Mouse (Mus musculus) liver, embryonic 12.5 days (tissue): ENCODE results near the gene Gucd1. TPM values are rescaled to one million over a fixed set of nuclear protein-coding genes. Genes with fewer than 3 reads are reported as not detected.
"Not testable (repeated sequence)": the region's sequence is repeated elsewhere in the genome, so short reads cannot be mapped to it uniquely, and the experiment has no call there.

ENCODE experiments used
- ATAC-seq: fragments of 200-750 bp; cut with Nextera tagmentation; 2 replicates; pipeline ENCODE4 v1.8.0; 2017; ENCODE audit warnings: moderate number of reproducible peaks, mild to moderate bottlenecking, moderate library complexity
- H3K27ac ChIP-seq: fragments of 300-500 bp; sonication (generic); 2 replicates; pipeline ENCODE4 v1.5.1; 2016; ENCODE audit warnings: mild to moderate bottlenecking
- H3K27me3 ChIP-seq: fragments of 300-500 bp; sonication (generic); replicated peaks from 2 replicates; pipeline ENCODE4 v1.6.1; 2016; ENCODE audit warnings: mild to moderate bottlenecking, moderate library complexity
- H3K36me3 ChIP-seq: fragments of 300-500 bp; sonication (generic); 2 replicates; pipeline ENCODE4 v1.6.1; 2016; ENCODE audit warnings: mild to moderate bottlenecking, moderate library complexity
- H3K4me1 ChIP-seq: fragments of 300-500 bp; sonication (generic); 2 replicates; pipeline ENCODE4 v1.6.1; 2016
- H3K4me2 ChIP-seq: fragments of 300-500 bp; sonication (generic); 2 replicates; pipeline ENCODE4 v1.6.1; 2016; ENCODE audit warnings: mild to moderate bottlenecking, moderate library complexity
- H3K4me3 ChIP-seq: fragments of 300-500 bp; sonication (generic); 2 replicates; pipeline ENCODE4 v1.5.1; 2016; ENCODE audit warnings: mild to moderate bottlenecking, moderate library complexity
- H3K9ac ChIP-seq: fragments of 300-500 bp; sonication (generic); 2 replicates; pipeline ENCODE4 v1.6.1; 2016; ENCODE audit warnings: mild to moderate bottlenecking, moderate library complexity
- H3K9me3 ChIP-seq: fragments of 300-500 bp; sonication (generic); replicated peaks from 2 replicates; pipeline ENCODE4 v1.6.1; 2016; ENCODE audit warnings: mild to moderate bottlenecking, moderate library complexity
- WGBS: fragments of 180-500 bp; shearing (Covaris S2); methylation state at CpG from one replicate; pipeline ENCODE4 v1.1.7; 2016; ENCODE audit not compliant: insufficient replicate concordance; 5-methylcytosine and 5-hydroxymethylcytosine counted together
- polyA plus RNA-seq: library from polyadenylated mRNA; unstranded; fragments of >200 nt; fragmentation: Nextera tagmentation; extraction: Ambion mirVana; gene quantifications from 2 replicates; pipeline ENCODE4 v1.2.1, GENCODE M21; 2016

Gene Gucd1
- polyA plus RNA-seq, 1 experiment from 2014 or later = 50.5 TPM

DNA sequence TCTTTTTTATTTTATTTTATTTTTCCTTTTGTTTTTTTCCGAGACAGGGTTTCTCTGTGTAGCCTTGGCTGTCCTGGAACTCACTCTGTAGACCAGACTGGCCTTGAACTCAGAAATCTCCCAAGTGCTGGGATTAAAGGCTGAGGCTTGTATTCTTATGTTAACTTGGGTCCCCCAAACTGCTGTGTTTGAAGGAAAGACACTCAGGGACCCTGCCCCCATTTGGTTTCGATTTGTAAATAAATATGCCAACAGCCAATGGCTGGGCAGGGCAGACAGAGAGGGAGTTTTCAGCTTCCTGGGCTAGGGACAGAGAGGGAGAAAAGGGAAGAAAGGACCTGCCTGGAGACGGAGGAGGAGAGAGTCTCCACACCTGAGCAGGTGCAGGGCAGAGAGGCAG is 18.0 kb downstream of the Gucd1 start:
- Histone ChIP-seq H3K4me1 (peaks cover 26% of the 10 kb centered on the region), H3K4me3 (no peak overlapping the region), H3K36me3 (peaks cover 25% of the 10 kb centered on the region; the same call in 1 of the 2 replicates), H3K9me3 (no peaks in the 10 kb centered on the region), H3K9ac (peak overlapping the region; percentile 23; the same call in 1 of the 2 replicates), H3K27ac (no peak overlapping the region), H3K27me3 (no peaks in the 10 kb centered on the region), H3K4me2 (peak overlapping the region; percentile 45)
- ATAC-seq = no peak
- 38% methylated on average over 3 of the region's 3 CpGs for WGBS

DNA sequence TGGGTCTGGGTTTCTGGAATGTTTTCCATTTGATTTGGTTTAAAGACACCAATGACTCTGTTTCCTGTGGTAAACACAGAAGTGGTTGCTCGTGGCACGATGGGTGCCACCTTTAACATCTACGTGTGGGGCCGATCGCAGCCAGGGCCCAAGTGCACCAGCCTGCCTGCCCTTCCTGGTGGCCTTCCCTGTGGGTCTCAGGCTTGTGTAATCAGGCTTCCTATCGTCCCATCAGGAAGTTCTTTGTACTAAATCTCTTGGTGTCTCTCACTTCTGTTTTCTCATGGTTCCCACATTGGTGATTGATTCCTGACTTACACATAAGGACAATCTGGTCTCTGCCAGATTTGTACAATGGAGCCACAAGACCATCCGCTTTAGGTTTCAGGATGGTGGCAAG is 18.6 kb downstream of the Gucd1 start:
- H3K36me3 ChIP-seq = peaks cover 20% of the 10 kb centered on the region; the same call in 1 of the 2 replicates
- not testable (repeated sequence) for H3K4me2 ChIP-seq, H3K27ac ChIP-seq, H3K9me3 ChIP-seq, H3K4me3 ChIP-seq, H3K9ac ChIP-seq, ATAC-seq, H3K27me3 ChIP-seq
- WGBS = 61% methylated on average over 7 of the region's 7 CpGs
- H3K4me1 ChIP-seq = peaks cover 20% of the 10 kb centered on the region

DNA sequence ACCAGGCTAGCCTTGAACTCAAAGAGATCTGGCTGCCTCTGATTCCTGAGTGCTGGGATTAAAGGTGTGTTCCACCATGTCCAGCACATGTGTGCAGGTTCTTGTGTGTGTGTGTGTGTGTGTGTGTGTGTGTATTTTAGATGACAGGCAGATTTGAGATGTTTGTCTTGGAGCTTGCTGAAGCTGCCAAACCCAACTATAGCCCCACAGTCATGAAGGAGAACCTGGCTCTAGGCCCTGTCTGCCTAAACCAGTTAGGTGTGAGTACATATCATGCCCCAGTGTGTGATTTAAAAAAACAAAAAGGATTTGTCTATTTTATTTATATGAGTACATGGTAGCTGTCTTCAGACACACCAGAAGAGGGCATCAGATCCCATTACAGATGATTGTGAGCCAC is 21.9 kb downstream of the Gucd1 start:
- Histone ChIP-seq H3K36me3 (no peaks in the 10 kb centered on the region), H3K9me3 (no peaks in the 10 kb centered on the region)
- no peak for ATAC-seq

DNA sequence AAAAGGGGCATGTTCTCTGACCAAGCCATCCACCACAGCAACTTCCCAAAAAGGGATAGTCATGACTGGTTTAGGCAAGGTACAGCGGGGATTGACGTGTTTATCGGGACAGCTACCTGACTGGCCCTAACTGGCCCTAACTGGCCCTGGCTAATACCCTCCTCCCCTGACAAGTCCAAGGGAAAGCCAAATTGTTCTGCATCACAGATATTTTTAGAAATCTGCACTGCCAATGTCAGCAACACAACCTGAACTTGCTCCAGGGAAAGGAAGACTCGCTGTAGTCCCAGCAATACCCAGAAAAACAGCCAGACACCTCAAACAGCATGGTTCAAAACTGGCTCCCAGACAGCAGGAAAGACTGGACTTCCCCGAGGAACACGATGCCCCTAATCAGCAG is 22.5 kb downstream of the Gucd1 start:
- Histone ChIP-seq H3K9me3 (no peaks in the 10 kb centered on the region), H3K27me3 (no peaks in the 10 kb centered on the region), H3K27ac (no peak overlapping the region), H3K9ac (no peak overlapping the region), H3K4me1 (peaks cover 14% of the 10 kb centered on the region), H3K4me3 (no peak overlapping the region), H3K4me2 (no peak overlapping the region), H3K36me3 (no peaks in the 10 kb centered on the region)
- WGBS = 30% methylated on average over 6 of the region's 6 CpGs
- ATAC-seq = no peak

More for the DNA sequence above, 21.9 kb downstream of the Gucd1 start:
- no peaks in the 10 kb centered on the region for H3K27me3 ChIP-seq
- no peak overlapping the region for H3K27ac ChIP-seq
- no peak overlapping the region for H3K9ac ChIP-seq
- H3K4me3 ChIP-seq = no peak overlapping the region
- no peak overlapping the region for H3K4me2 ChIP-seq
- peaks cover 20% of the 10 kb centered on the region for H3K4me1 ChIP-seq

DNA sequence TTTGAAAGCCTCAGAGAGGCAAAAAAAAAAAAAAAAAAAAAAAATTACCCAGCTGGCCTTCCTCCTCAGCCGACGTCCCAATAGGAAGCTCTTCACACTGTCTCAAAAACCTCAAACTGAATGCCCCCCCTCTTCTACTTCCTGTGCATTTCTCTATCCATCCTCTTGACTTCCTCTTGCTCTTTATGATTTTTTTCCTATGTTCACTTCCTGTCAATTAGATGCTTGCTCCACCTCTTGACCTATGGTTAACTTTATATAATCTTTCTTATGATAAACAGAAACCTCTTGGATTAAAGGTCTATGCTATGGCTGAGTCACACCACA is 25.9 kb downstream of the Gucd1 start:
- 5% methylated on average over 2 of the region's 2 CpGs for WGBS

DNA sequence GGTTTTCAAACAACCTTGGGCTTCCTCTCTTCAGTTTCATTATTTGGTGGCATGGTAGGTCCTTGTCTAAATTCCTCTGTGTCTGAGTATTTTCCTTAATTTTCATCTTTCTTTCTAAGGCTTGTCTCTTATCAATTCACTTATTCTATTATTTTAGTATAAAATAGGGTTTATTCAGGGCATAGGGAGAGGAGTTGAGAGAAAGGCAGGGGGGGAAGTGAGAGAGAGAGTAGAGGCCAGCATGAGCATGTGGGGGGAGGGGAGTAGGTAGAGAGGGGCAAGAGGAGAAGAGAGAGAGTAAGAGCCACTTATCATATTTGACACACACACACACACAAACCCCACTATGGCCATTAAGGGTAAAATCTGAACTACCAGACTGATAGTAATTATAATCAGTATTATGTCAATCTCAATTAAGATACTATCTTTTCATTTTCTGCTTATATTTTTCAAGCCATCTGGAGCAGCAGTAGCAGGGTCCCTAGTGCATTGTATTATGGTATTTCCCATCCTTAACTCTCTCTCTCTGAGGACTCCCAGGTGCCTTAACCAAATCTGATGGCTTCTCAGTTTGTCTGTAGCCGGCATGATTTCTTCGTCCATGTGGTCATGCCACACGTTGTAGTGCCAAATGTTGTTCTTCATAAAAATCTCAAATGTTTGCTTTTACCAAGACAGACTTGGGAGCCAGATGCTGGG is 26.4 kb downstream of the Gucd1 start:
- Histone ChIP-seq H3K9me3 (no peaks in the 10 kb centered on the region), H3K4me2 (no peak overlapping the region), H3K27ac (no peak overlapping the region), H3K9ac (no peak overlapping the region), H3K27me3 (no peaks in the 10 kb centered on the region), H3K36me3 (no peaks in the 10 kb centered on the region), H3K4me3 (no peak overlapping the region), H3K4me1 (peaks cover 8% of the 10 kb centered on the region; the same call in 1 of the 2 replicates)
- 67% methylated on average over 3 of the region's 3 CpGs for WGBS
- ATAC-seq = no peak

More for the DNA sequence above, 25.9 kb downstream of the Gucd1 start:
- no peak overlapping the region for H3K4me3 ChIP-seq
- no peaks in the 10 kb centered on the region for H3K36me3 ChIP-seq
- H3K9ac ChIP-seq = no peak overlapping the region
- H3K27ac ChIP-seq = no peak overlapping the region
- no peaks in the 10 kb centered on the region for H3K27me3 ChIP-seq
- peaks cover 8% of the 10 kb centered on the region; the same call in 1 of the 2 replicates for H3K4me1 ChIP-seq
- ATAC-seq = no peak
- no peak overlapping the region for H3K4me2 ChIP-seq
- H3K9me3 ChIP-seq = no peaks in the 10 kb centered on the region

DNA sequence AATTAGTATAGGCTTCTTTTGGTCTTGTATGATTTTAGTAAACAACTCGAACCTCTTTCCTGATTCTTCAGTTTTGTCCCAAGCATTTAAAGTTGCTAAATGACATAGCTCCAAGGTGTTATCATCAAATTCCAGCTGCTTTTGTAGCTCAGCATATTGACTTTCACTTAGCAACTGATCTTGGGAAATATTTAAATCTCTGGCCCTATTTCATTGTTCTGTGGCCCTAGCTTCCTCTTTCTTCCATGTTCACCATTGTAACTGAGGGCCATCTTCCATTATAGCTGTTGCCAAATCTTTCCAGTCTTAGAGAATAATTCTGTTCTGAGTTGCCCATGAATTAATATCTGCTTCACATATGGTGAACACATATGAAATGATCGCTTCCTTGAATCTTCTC is 27.0 kb downstream of the Gucd1 start:
- H3K4me1 ChIP-seq = peaks cover 6% of the 10 kb centered on the region; the same call in 1 of the 2 replicates
- H3K9me3 ChIP-seq = no peaks in the 10 kb centered on the region
- H3K4me2 ChIP-seq = no peak overlapping the region
- H3K9ac ChIP-seq = no peak overlapping the region
- H3K27ac ChIP-seq = no peak overlapping the region
- no peaks in the 10 kb centered on the region for H3K27me3 ChIP-seq
- WGBS = 60% methylated on average over 2 of the region's 2 CpGs
- no peaks in the 10 kb centered on the region for H3K36me3 ChIP-seq
- no peak overlapping the region for H3K4me3 ChIP-seq
- no peak for ATAC-seq

DNA sequence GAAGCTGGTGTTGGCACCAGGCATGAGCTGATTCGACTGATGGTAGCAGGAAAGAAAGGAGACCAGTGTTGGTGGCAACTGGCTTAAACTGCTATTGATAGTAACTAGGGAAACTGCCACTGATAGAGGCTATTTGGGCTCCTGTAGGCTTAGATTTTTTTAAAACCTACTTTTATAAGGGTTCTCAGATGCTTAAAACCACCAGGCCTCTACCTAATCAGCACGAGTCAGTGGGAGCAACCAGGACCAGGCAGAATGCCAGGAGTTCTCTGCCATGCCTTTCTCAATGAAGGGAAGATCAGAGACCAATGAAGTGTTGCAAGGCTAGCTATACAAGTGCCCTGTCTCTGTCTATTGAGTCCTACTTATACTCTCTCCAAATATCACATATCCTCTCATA is 28.2 kb downstream of the Gucd1 start:
- Histone ChIP-seq H3K27ac (no peak overlapping the region), H3K4me1 (no peaks in the 10 kb centered on the region), H3K4me3 (no peak overlapping the region), H3K27me3 (no peaks in the 10 kb centered on the region), H3K36me3 (no peaks in the 10 kb centered on the region), H3K9ac (no peak overlapping the region), H3K4me2 (no peak overlapping the region), H3K9me3 (no peaks in the 10 kb centered on the region)
- ATAC-seq = no peak
- WGBS = 54% methylated on average over 2 of the region's 2 CpGs

DNA sequence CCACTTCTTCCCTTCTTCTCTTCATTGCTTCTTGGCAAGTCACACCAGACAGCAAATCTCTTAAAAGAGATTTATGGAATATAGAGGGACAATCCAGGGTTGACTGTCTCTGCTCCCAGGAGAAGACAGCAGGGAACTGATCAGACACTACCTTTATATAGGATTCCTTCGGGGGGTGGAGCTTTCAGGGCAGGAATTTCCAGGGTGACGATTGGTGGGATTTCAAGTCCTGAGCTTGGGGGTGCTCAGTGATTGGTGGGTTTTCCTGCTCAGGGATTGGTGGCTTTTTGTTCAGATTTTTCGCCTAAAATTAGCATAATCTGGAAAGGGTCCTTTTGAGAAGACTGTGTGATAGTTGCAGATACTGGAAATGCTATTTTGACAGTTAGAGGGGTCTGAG is 30.6 kb downstream of the Gucd1 start:
- Histone ChIP-seq H3K9me3 (no peaks in the 10 kb centered on the region), H3K4me2 (no peak overlapping the region), H3K4me3 (no peak overlapping the region), H3K36me3 (no peaks in the 10 kb centered on the region), H3K9ac (no peak overlapping the region), H3K4me1 (no peaks in the 10 kb centered on the region), H3K27me3 (no peaks in the 10 kb centered on the region), H3K27ac (no peak overlapping the region)
- ATAC-seq = no peak
- WGBS = 47% methylated on average over 3 of the region's 3 CpGs

DNA sequence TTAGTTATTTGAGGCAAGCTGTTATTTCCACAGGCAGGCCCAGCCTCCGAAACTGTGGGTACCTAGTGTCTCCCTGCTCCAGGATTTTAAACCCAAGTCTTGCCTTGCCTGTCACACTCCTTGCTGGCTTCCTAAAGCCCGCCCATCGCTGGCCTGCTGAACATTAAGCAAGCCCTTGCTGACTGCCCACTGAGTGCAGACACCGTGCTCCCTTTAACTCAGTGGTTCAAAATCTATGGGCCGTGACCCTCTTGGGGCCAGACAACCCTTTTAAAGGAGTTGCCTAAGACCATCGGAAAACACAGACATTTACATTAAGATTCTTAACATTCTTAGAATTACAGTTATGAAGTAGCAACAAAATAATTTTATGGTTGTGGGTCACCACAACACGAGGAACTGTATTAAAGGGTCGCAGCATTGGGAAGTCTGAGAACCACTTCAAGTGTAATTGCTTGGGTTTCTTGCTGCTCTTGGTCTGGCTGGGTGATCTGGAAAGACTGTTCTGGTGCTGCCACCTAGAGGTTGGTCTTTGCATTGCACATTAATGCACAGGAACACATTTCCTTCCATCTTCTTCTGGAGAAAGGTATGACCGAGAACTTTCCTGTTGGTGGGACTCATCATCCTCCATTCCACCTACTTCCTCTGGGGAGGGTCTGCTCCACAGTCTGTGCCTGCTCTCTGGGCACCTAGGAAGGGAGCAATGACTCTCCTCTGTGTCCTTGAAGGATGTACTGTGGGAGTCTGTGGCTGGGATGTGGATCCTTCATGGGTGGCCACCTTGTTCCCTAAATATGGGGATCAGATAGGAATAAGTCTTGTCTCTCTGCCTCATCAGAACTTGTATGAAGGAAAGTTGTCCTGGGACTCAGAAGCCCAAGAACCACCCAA is 31.4 kb downstream of the Gucd1 start:
- no peak for ATAC-seq
- 46% methylated on average over 9 of the region's 9 CpGs for WGBS
- Histone ChIP-seq H3K9ac (no peak overlapping the region), H3K9me3 (no peaks in the 10 kb centered on the region), H3K4me1 (no peaks in the 10 kb centered on the region), H3K4me3 (no peak overlapping the region), H3K27me3 (no peaks in the 10 kb centered on the region), H3K27ac (no peak overlapping the region), H3K36me3 (no peaks in the 10 kb centered on the region), H3K4me2 (no peak overlapping the region)

DNA sequence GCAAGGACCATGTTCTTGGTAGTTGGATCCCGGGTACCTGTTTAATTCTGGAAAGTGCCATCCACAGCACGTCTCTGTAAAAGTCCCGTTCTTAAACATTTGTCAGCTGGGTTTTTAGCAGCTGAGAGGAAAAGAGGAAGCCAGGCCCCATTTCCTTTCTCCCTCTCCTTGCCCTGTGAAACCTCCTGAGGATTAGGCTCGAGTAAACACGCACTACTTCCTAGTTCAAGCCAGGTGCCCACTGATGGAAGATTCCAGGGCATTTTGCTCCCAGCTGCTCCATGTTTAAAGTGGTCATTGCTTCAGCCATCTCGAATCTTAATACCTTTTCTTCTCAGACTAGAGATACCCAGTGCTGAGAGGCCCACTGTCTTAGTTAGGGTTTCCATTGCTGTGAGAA is 33.0 kb downstream of the Gucd1 start:
- Histone ChIP-seq H3K36me3 (no peaks in the 10 kb centered on the region), H3K4me3 (no peak overlapping the region), H3K27ac (no peak overlapping the region), H3K4me2 (no peak overlapping the region), H3K9me3 (no peaks in the 10 kb centered on the region), H3K4me1 (no peaks in the 10 kb centered on the region), H3K9ac (no peak overlapping the region), H3K27me3 (no peaks in the 10 kb centered on the region)
- ATAC-seq = no peak
- WGBS = 27% methylated on average over 6 of the region's 6 CpGs

DNA sequence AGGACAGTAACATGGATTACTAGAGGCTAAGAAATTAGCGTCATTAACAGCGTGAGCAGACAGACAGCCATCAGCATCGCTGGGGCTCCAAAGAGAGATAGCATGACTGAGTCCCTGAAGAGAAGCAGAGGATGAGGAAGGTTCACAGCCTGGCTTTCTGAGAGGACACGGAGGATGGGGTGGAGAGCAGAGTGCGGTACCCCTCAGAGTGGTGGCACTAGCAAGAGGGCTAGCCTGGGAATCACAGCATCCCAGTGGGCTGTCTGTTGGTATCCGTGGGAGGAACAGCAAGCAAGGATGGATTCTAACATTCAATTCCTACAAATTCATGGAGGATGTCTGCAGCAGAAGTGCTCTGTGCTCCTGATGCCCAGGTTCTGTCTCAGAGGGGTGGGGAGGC is 33.7 kb downstream of the Gucd1 start:
- Histone ChIP-seq H3K36me3 (no peaks in the 10 kb centered on the region), H3K4me1 (no peaks in the 10 kb centered on the region), H3K27ac (no peak overlapping the region), H3K9ac (no peak overlapping the region), H3K4me3 (no peak overlapping the region), H3K4me2 (no peak overlapping the region), H3K9me3 (no peaks in the 10 kb centered on the region), H3K27me3 (no peaks in the 10 kb centered on the region)
- 76% methylated on average over 6 of the region's 6 CpGs for WGBS
- ATAC-seq = no peak
